Mouse (Mus musculus) lung, postnatal 14 days (tissue): ENCODE measurements at regions not wholly inside any gene's neighbourhood (a gene's known extent, or its start where the extent isn't known, plus 50 kb on each side); places are given as distances from the start of the nearest gene placed in this dataset.

Experiments
- DNase-seq: peaks from one replicate; pipeline ENCODE4 v3.0.0; 2021

GRCm38 (mm10) chr11:24226755-24227154 lies 148.9 kb downstream of the Bcl11a start:
- DNase-seq = no peak

- DNase-seq = no peak
Measured at GRCm38 (mm10) chr11:24233376-24233775, 155.5 kb downstream of the Bcl11a start.

GRCm38 (mm10) chr11:24233821-24234220 lies 156.0 kb downstream of the Bcl11a start:
- DNase-seq = no peak

- DNase-seq = no peak
Measured at GRCm38 (mm10) chr11:24234422-24234821, 156.6 kb downstream of the Bcl11a start.

GRCm38 (mm10) chr11:24235326-24235725 lies 157.5 kb downstream of the Bcl11a start:
- DNase-seq = no peak

GRCm38 (mm10) chr11:24239631-24240030 lies 161.8 kb downstream of the Bcl11a start:
- no peak for DNase-seq

GRCm38 (mm10) chr11:24242096-24242495 lies 164.2 kb downstream of the Bcl11a start:
- DNase-seq = no peak

- peak; percentile 10 for DNase-seq
Measured at GRCm38 (mm10) chr11:24242888-24243287, 165.0 kb downstream of the Bcl11a start.

GRCm38 (mm10) chr11:24245390-24245789 lies 167.5 kb downstream of the Bcl11a start:
- no peak for DNase-seq

GRCm38 (mm10) chr11:24246314-24246713 lies 168.5 kb downstream of the Bcl11a start:
- DNase-seq = no peak

GRCm38 (mm10) chr11:24247285-24247684 lies 169.4 kb downstream of the Bcl11a start:
- no peak for DNase-seq

- DNase-seq = no peak
Measured at GRCm38 (mm10) chr11:24251516-24251915, 173.7 kb downstream of the Bcl11a start.

- DNase-seq = no peak
Measured at GRCm38 (mm10) chr11:24255201-24256060, 177.6 kb downstream of the Bcl11a start.

GRCm38 (mm10) chr11:24257741-24258140 lies 179.9 kb downstream of the Bcl11a start:
- DNase-seq = no peak

GRCm38 (mm10) chr11:24258340-24258739 lies 180.5 kb downstream of the Bcl11a start:
- DNase-seq = no peak

GRCm38 (mm10) chr11:24259668-24260067 lies 181.8 kb downstream of the Bcl11a start:
- DNase-seq = no peak

GRCm38 (mm10) chr11:24269046-24269445 lies 191.2 kb downstream of the Bcl11a start:
- DNase-seq = no peak

- DNase-seq = no peak
Measured at GRCm38 (mm10) chr11:24281628-24282027, 203.8 kb downstream of the Bcl11a start.

- no peak for DNase-seq
Measured at GRCm38 (mm10) chr11:24282556-24282955, 204.7 kb downstream of the Bcl11a start.

- no peak for DNase-seq
Measured at GRCm38 (mm10) chr11:24286129-24287108, 208.6 kb downstream of the Bcl11a start.

GRCm38 (mm10) chr11:24293209-24293608 lies 215.4 kb downstream of the Bcl11a start:
- DNase-seq = no peak

- DNase-seq = no peak
Measured at GRCm38 (mm10) chr11:24293860-24294531, 216.1 kb downstream of the Bcl11a start.
